Mouse (Mus musculus): ENCODE measurements around the gene Dleu7. TPM values are rescaled to one million over a fixed set of nuclear protein-coding genes. Genes with fewer than 3 reads are reported as not detected.

Gene Dleu7
- polyA plus RNA-seq (2015; fragmentation: Nextera tagmentation; extraction: Ambion mirVana): 4.2 and 4.8 TPM in 2 replicates

- Histone ChIP-seq H3K9me3 (replicated peaks) (no peaks in the 10 kb centered on the region), H3K4me3 (replicated peaks) (peak within 1 kb of the TSS; percentile 49), H3K36me3 (no peaks in the 10 kb centered on the region), H3K27ac (no peak within 1 kb of the TSS; the same call in 1 of the 2 replicates), H3K4me2 (peak within 1 kb of the TSS; percentile 91), H3K27me3 (no peaks in the 10 kb centered on the region), H3K4me1 (peaks cover 12% of the 10 kb centered on the region), H3K9ac (peak within 1 kb of the TSS; percentile 49)
- under 1% methylated on average over 60 of the region's 60 CpGs for WGBS
- ATAC-seq (replicated peaks; ENCODE audit: low FRiP score): peak; percentile 89
Measured at GRCm38 (mm10) chr14:62292488-62293339, at the start of gene Dleu7, which contains the start of gene Rnaseh2b. Gene Dleu7, minus strand, starts transcription at chr14:62293047. Gene Rnaseh2b, plus strand, starts transcription at chr14:62292589.

DNA sequence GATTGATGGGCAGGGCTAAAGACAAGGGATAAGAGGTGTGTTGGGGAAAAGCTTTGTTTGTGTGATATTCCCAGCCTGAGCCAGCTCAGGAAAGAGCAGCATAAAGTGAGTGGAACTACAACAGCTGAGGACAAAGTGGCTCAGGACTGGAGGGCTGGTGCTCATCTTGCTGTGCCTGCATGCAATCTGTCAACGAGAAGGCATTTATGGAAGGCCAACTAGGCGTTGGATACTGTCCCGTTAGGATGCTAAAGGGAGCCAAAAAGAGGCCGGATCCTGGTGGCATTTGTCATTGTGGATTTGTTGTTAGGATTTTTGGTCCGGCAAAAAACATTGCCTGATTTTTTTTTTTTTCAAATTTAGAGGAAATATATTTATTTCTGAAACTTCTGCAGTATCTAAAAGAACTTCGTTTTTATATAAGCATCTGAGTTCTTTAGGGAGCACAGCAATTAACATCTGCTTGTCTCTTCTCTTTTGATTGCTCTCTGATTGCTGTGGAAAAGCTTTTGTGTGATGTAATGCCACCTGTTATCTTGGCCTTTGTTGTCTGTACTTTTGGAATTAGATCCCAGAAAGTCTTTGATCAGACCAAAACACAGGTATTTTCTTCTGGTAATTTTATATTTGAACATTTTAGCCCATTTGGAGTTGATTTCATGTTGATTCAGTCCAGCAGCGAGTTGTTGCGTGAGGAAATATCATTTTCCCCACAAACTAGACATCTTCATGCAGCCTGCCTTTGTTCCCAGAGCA is 49.2 kb upstream of the Dleu7 start:
- WGBS: 58% methylated on average over 8 of the region's 8 CpGs
- Histone ChIP-seq H3K9me3 (replicated peaks) (no peaks in the 10 kb centered on the region), H3K4me2 (no peak overlapping the region), H3K27me3 (no peaks in the 10 kb centered on the region), H3K9ac (no peak overlapping the region; the same call in 1 of the 2 replicates), H3K4me3 (replicated peaks) (no peak overlapping the region), H3K4me1 (0 out of 2 replicates have a peak, but pooled peaks cover 3% of the 10 kb centered on the region), H3K27ac (no peak overlapping the region), H3K36me3 (no peaks in the 10 kb centered on the region)
- ATAC-seq (replicated peaks; ENCODE audit: low FRiP score): no peak

DNA sequence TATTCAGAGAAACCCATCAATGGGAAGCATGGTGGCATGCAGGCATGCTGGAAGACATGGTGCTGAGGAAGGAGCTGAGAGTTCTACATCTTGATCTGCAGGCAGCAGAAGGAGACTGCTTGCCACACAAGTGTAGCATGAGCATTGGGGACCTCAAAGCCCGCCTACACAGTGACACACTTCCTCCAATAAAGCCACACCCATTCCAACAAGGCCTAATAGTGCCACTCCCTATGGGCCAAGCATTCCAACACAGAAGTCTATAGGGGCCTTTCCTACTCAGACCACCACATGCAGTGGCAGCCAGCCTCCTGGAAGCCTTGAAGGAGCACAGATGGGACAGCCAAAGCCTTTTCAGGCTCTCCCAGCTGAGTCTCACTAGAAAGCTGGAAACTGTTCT is 46.3 kb upstream of the Dleu7 start:
- Histone ChIP-seq H3K4me2 (no peak overlapping the region), H3K9ac (no peak overlapping the region), H3K4me1 (0 out of 2 replicates have a peak, but pooled peaks cover 7% of the 10 kb centered on the region), H3K36me3 (no peaks in the 10 kb centered on the region), H3K27ac (no peak overlapping the region), H3K27me3 (no peaks in the 10 kb centered on the region), H3K4me3 (replicated peaks) (no peak overlapping the region), H3K9me3 (replicated peaks) (no peaks in the 10 kb centered on the region)
- no peak for ATAC-seq (replicated peaks; ENCODE audit: low FRiP score)
- 92% methylated on average over 1 of the region's 1 CpGs for WGBS

GRCm38 (mm10) chr14:62333909-62334687 is 41.3 kb upstream of the Dleu7 start:
- Histone ChIP-seq H3K36me3 (no peaks in the 10 kb centered on the region), H3K9me3 (replicated peaks) (no peaks in the 10 kb centered on the region), H3K9ac (0 out of 2 replicates have a peak overlapping the region, but pooled peaks have one; percentile 2), H3K27ac (no peak overlapping the region), H3K4me1 (peaks cover 24% of the 10 kb centered on the region), H3K4me3 (replicated peaks) (no peak overlapping the region), H3K4me2 (no peak overlapping the region), H3K27me3 (no peaks in the 10 kb centered on the region)
- 76% methylated on average over 9 of the region's 9 CpGs for WGBS
- ATAC-seq (replicated peaks; ENCODE audit: low FRiP score): no peak

DNA sequence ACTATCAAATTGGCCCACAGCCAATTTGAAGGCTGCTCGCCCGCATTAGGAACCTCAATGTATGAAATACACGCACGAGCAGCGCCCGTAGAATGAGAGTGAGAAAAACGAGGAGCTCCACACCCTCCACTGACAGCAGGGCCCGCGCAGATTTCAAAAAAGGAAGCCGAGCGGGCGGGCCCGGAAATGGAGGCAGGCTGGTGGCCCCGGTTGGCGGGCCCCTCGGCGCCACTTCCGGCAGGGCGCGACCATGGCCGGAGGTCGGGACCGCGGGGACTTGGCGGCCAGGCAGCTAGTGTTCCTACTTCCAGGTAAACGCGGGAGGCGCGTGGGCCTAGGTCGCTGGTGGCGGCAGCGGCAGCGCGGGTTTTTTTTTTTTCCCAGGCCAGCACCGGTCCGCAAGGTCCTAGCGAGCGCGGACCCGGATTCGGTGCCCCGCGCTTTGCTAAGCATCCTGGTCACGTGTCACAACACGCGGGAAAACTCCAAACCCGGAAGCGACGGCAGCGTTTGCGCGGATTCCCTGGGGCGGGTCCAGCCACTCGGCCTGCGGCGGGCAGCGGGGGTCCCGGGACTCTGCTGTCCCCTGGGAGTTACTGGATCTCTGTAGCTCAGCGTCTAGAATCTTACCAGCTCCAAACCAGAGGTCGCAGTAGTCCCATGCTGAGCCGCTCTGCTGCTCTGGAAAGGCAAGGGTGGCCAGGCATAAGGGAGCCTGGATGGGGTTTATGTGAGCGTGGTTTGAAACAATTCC is 39.2 kb upstream of the Dleu7 start:
- Histone ChIP-seq H3K4me3 (replicated peaks) (peak overlapping the region; percentile 86), H3K27me3 (no peaks in the 10 kb centered on the region), H3K9me3 (replicated peaks) (no peaks in the 10 kb centered on the region), H3K36me3 (no peaks in the 10 kb centered on the region), H3K4me1 (peaks cover 26% of the 10 kb centered on the region), H3K4me2 (peak overlapping the region; percentile 73), H3K9ac (peak overlapping the region; percentile 76), H3K27ac (peak overlapping the region; percentile 91)
- WGBS: under 1% methylated on average over 58 of the region's 62 CpGs
- ATAC-seq (replicated peaks; ENCODE audit: low FRiP score): peak; percentile 85

DNA sequence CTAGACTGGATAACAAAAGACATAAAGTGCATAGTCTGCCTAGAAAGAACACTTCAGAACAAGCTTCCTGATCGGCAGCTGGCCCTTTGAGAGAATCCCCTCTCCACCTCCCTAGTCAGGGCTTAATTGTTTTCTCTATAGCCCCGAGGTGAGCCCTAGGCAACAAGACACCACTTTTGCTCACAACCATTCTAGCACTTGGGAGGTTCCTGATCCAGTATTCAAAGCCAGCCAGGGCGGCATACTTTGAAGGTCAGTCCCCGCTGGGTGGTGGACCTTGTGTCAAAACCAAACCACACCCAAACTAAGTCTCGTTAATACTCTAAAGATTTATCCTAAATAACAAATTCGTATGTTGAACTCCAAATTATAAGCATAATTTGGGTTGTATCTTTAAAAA is 38.6 kb upstream of the Dleu7 start:
- WGBS: 14% methylated on average over 6 of the region's 6 CpGs
- H3K9ac ChIP-seq: peak overlapping the region; percentile 76
- 0 out of 2 replicates have a peak overlapping the region, but pooled peaks have one; percentile 91 for H3K27ac ChIP-seq

GRCm38 (mm10) chr14:62329631-62330030 is 36.8 kb upstream of the Dleu7 start:
- Histone ChIP-seq H3K36me3 (no peaks in the 10 kb centered on the region), H3K4me2 (no peak overlapping the region), H3K4me1 (peaks cover 30% of the 10 kb centered on the region), H3K27me3 (no peaks in the 10 kb centered on the region), H3K9me3 (replicated peaks) (no peaks in the 10 kb centered on the region), H3K9ac (no peak overlapping the region), H3K4me3 (replicated peaks) (no peak overlapping the region), H3K27ac (no peak overlapping the region)
- WGBS: 84% methylated on average over 3 of the region's 3 CpGs
- no peak for ATAC-seq (replicated peaks; ENCODE audit: low FRiP score)

More for the DNA sequence above, 38.6 kb upstream of the Dleu7 start:
- Histone ChIP-seq H3K4me1 (peaks cover 30% of the 10 kb centered on the region), H3K36me3 (no peaks in the 10 kb centered on the region), H3K9me3 (replicated peaks) (no peaks in the 10 kb centered on the region), H3K4me2 (peak overlapping the region; percentile 73), H3K27me3 (no peaks in the 10 kb centered on the region), H3K4me3 (replicated peaks) (peak overlapping the region; percentile 86)
- ATAC-seq (replicated peaks; ENCODE audit: low FRiP score): 0 out of 2 replicates have a peak, but pooled peaks have one; percentile 24

- H3K27me3 ChIP-seq: no peaks in the 10 kb centered on the region
- H3K27ac ChIP-seq: no peak overlapping the region
- H3K4me2 ChIP-seq: no peak overlapping the region
- no peaks in the 10 kb centered on the region for H3K9me3 ChIP-seq (replicated peaks)
- 52% methylated on average over 6 of the region's 6 CpGs for WGBS
- no peak for ATAC-seq (replicated peaks; ENCODE audit: low FRiP score)
- no peaks in the 10 kb centered on the region for H3K36me3 ChIP-seq
- no peak overlapping the region for H3K9ac ChIP-seq
- peaks cover 26% of the 10 kb centered on the region for H3K4me1 ChIP-seq
- H3K4me3 ChIP-seq (replicated peaks): no peak overlapping the region
Measured at GRCm38 (mm10) chr14:62328606-62329005, 35.8 kb upstream of the Dleu7 start.

- no peaks in the 10 kb centered on the region for H3K36me3 ChIP-seq
- H3K27me3 ChIP-seq: no peaks in the 10 kb centered on the region
- no peak overlapping the region for H3K4me2 ChIP-seq
- peaks cover 15% of the 10 kb centered on the region for H3K4me1 ChIP-seq
- H3K27ac ChIP-seq: no peak overlapping the region
- no peak overlapping the region for H3K9ac ChIP-seq
- H3K9me3 ChIP-seq (replicated peaks): no peaks in the 10 kb centered on the region
- no peak for ATAC-seq (replicated peaks; ENCODE audit: low FRiP score)
- H3K4me3 ChIP-seq (replicated peaks): no peak overlapping the region
- WGBS: 48% methylated on average over 2 of the region's 2 CpGs
Measured at GRCm38 (mm10) chr14:62327171-62327570, 34.3 kb upstream of the Dleu7 start.

DNA sequence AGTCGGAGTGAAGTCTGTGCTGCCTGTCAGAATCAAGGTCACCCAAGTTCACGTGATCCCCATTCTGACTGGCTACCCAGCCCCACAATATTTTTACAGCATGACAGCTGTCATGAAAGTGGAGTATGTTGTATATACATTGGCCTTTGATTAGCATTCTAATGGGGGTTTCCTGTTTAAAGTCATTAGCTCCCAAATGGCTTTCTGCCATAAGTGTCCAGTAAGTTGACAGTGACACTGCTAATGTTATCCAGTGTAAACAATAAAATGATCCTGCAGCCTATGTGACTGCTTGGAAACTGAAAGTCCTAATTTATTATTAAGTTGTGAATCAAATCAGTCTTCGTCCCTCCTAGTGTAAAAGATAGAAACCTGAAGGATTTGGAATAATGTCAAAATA is 33.2 kb upstream of the Dleu7 start:
- Histone ChIP-seq H3K4me3 (replicated peaks) (no peak overlapping the region), H3K4me1 (peaks cover 10% of the 10 kb centered on the region), H3K27me3 (no peaks in the 10 kb centered on the region), H3K36me3 (no peaks in the 10 kb centered on the region), H3K9me3 (replicated peaks) (no peaks in the 10 kb centered on the region), H3K27ac (no peak overlapping the region), H3K4me2 (no peak overlapping the region), H3K9ac (no peak overlapping the region)
- ATAC-seq (replicated peaks; ENCODE audit: low FRiP score): no peak
- 63% methylated on average over 3 of the region's 3 CpGs for WGBS

DNA sequence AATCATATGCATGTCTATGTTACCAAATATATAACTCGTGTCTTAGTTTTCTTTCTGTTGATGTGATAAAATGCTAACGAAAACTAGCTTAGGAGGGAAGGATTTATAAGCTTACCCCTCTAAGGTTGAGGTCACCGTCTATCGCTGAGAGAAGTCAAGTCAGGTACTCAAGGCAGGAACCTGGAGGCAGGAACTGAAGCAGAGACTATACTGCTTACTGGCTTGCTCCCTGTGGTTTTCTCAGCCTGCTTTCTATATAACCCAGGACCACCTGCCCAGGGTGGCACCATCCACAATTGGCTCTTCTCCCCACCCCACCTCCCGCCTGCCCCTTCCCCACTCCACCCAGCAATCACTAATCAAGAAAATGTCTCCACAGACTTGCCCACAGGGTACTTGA is 32.1 kb upstream of the Dleu7 start:
- H3K4me3 ChIP-seq (replicated peaks): no peak overlapping the region
- H3K4me2 ChIP-seq: no peak overlapping the region
- H3K27ac ChIP-seq: no peak overlapping the region
- no peak overlapping the region for H3K9ac ChIP-seq
- H3K4me1 ChIP-seq: peaks cover 10% of the 10 kb centered on the region
- 87% methylated on average over 5 of the region's 5 CpGs for WGBS
- ATAC-seq (replicated peaks; ENCODE audit: low FRiP score): no peak
- H3K9me3 ChIP-seq (replicated peaks): no peaks in the 10 kb centered on the region
- no peaks in the 10 kb centered on the region for H3K27me3 ChIP-seq
- H3K36me3 ChIP-seq: no peaks in the 10 kb centered on the region

All from kidney, embryonic 15.5 days (tissue).